Mouse (Mus musculus) liver, postnatal 0 days (tissue): ENCODE data around the gene Ascc2.

ENCODE experiments used
- CTCF ChIP-seq: sonication (generic); IDR thresholded peaks from 2 replicates; pipeline ENCODE4 v1.5.1; 2016; ENCODE audit warnings: antibody characterized with exemption, low read depth
- EP300 ChIP-seq: IDR thresholded peaks from 2 replicates; pipeline ENCODE4 v1.6.1; 2016; ENCODE audit warnings: antibody characterized with exemption, low read depth, mild to moderate bottlenecking

DNA sequence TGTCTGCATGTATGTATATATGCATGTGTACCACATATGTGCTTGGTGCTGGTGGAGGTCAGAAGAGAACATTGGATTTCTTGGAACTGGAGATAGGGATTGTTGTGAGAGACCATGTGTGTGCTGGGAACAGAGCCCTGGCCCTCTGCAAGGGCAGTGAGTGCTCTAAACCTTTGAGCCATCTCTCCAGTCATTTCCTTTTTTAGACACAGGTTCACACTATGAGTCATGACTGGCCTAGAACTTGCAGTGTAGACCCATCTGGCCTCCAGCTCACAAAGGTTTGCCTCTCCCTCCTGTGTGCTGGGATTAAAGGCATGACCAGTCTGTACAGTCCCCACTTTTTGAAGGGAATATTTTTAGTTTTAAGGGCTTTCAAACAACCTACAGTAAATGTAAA is 75.3 kb downstream of the Ascc2 start:
- no peak for TF ChIP-seq EP300
- no peak for TF ChIP-seq CTCF
